Mouse (Mus musculus) sigmoid colon, adult 10 weeks (tissue): Measurements from ENCODE around the gene Pip5k1a. TPM values are rescaled to one million over a fixed set of nuclear protein-coding genes. Genes with fewer than 3 reads are reported as not detected.

Source experiments
- polyA plus RNA-seq: library from polyadenylated mRNA; stranded (reverse); fragments of 350-450 nt; fragmentation: Illumina TruSeq; extraction: RNeasy Lipid Tissue Mini Kit (QIAGEN cat#74804); gene quantifications from one replicate; pipeline ENCODE4 v1.2.3, GENCODE M21; 2014; ENCODE audit warnings: low read depth, low replicate concordance

Pip5k1a gene
- 14.5 TPM for polyA plus RNA-seq

GRCm38 (mm10) chr3:95106338-95107117 lies at the start of gene Pip5k1a:
Pip5k1a (minus strand) TSS chr3:95106930.

DNA sequence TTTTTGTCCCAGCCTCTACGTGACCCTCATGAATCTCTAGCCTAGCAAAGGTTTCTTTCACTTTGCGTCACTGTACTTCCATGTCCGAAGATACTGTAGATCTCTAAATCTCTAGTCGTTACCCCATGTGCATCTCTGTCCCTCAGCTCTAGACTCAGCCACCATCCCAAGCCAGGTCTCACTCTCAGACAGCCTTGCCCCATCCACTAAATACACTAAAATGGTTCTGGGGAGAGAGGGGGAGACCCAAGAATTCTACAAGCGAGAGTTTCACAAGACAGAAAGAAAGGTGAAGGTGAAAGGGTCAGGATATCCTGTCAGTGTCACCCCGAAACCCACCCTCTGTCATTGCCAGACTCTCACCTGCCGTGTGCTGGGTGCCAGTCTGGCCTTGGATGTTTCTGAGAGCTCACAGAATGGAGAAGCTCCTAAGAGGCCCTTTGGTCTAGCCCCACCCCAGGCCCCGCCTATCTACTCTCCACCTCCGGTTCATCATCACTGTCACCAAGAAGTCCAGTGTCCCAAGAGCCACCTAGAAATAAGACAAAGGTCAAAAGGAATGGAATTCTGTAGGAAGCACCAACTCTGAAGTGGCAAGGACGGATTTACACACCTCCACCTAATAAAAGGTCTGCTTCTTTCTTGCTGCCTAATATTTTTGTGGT lies 35.4 kb upstream of the Pip5k1a start, which contains the start of gene Tnfaip8l2:
TSS of gene Tnfaip8l2 (minus strand) at position 409 of the 665 bp plus-strand sequence.

GRCm38 (mm10) chr3:95133680-95134101 lies 27.0 kb upstream of the Pip5k1a start, which contains the start of the genes Scnm1 and Lysmd1:
Scnm1 (minus strand) TSS chr3:95134011.
Lysmd1 (plus strand) TSS chr3:95134088.

GRCm38 (mm10) chr3:95124246-95124645 lies 17.5 kb upstream of the Pip5k1a start, which contains the start of gene Tmod4:
Tmod4 (plus strand) TSS chr3:95124476.

GRCm38 (mm10) chr3:95110911-95111726 lies 4.4 kb upstream of the Pip5k1a start, which contains the start of gene Vps72:
Vps72 (plus strand) TSS chr3:95111022.

GRCm38 (mm10) chr3:95042166-95042837 lies 64.4 kb downstream of the Pip5k1a start, which contains the start of gene Psmd4:
Psmd4 (minus strand) TSS chr3:95042614.

DNA sequence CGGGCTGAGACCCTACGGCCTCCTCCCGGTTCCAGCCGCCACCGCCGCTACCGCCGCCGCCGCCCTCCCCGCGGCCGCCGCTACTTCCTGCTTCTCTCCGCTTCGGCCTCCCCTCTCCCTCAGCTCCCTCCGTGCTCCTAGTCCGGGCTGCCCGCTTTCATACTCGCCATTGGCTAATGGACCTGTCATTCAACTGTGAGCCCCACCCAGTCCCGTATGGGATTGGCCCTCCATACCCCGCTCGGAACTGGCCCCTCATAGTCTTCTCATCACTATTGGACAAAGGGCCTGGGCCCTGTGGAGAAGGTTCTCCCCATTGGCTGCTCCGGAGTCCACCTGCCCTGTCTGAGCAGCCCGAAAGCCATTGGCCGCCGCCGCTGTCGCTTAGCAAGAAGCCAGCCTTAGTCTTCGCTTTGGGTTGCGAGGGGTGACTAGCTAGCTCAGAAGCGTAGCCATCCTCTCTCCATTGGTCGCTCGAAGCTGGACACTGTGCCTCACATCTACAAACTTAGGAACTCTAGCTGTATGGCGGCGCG lies 91.3 kb downstream of the Pip5k1a start, which contains the start of gene Zfp687:
TSS of gene Zfp687 (minus strand) at position 112 of the 536 bp plus-strand sequence.

Other genes with a start within 250 kb of the Pip5k1a start
- 47.9 TPM for gene Psmb4, start 220.0 kb downstream of the Pip5k1a start, polyA plus RNA-seq
- gene Selenbp1, start 173.9 kb downstream of the Pip5k1a start, polyA plus RNA-seq: 57.4 TPM
- 18.9 TPM for gene Rfx5, start 152.9 kb downstream of the Pip5k1a start, polyA plus RNA-seq
- gene Pi4kb, start 132.2 kb downstream of the Pip5k1a start, polyA plus RNA-seq: 6.1 TPM
- gene Zfp687, start 91.5 kb downstream of the Pip5k1a start, polyA plus RNA-seq: 4.5 TPM
- 10.4 TPM for gene Psmd4, start 64.3 kb downstream of the Pip5k1a start, polyA plus RNA-seq
- 33.0 TPM for gene Vps72, start 4.1 kb upstream of the Pip5k1a start, polyA plus RNA-seq
- gene Tmod4, start 17.5 kb upstream of the Pip5k1a start, polyA plus RNA-seq: 3.4 TPM
- 20.0 TPM for gene Scnm1, start 27.1 kb upstream of the Pip5k1a start, polyA plus RNA-seq
- 1.8 TPM for gene Lysmd1, start 27.2 kb upstream of the Pip5k1a start, polyA plus RNA-seq
- gene Tnfaip8l2, start 35.4 kb upstream of the Pip5k1a start, polyA plus RNA-seq: not detected
- not detected for gene Sema6c, start 53.5 kb upstream of the Pip5k1a start, polyA plus RNA-seq
- 53.4 TPM for gene Gabpb2, start 111.0 kb upstream of the Pip5k1a start, polyA plus RNA-seq
- gene Cdc42se1, start 121.8 kb upstream of the Pip5k1a start, polyA plus RNA-seq: 18.0 TPM
- 40.5 TPM for gene Mllt11, start 125.2 kb upstream of the Pip5k1a start, polyA plus RNA-seq
- gene Gm128, start 134.7 kb upstream of the Pip5k1a start, polyA plus RNA-seq: not detected
- 1.4 TPM for gene Bnipl, start 144.3 kb upstream of the Pip5k1a start, polyA plus RNA-seq
- 113 TPM for gene Mindy1, start 174.4 kb upstream of the Pip5k1a start, polyA plus RNA-seq
- 7.0 TPM for gene Prune1, start 175.1 kb upstream of the Pip5k1a start, polyA plus RNA-seq
- gene Anxa9, start 200.2 kb upstream of the Pip5k1a start, polyA plus RNA-seq: not detected
- 83.0 TPM for gene Cers2, start 207.9 kb upstream of the Pip5k1a start, polyA plus RNA-seq